Mouse (Mus musculus): Measurements from ENCODE around the gene Ckb. TPM values are rescaled to one million over a fixed set of nuclear protein-coding genes. Genes with fewer than 3 reads are reported as not detected.

Gene Ckb
- total and polyA plus RNA-seq, 3 experiments = 0.54 to 3.7 TPM; not detected in 1

- no peak for TF ChIP-seq ZKSCAN1 (IDR thresholded peaks at IDR 0.05; ENCODE audit: borderline replicate concordance, low read depth, low read length)
- TF ChIP-seq ETS1 (conservative IDR thresholded peaks at IDR 0.05; ENCODE audit: low read depth, low read length) = no peak
- no peak for TF ChIP-seq CHD2 (IDR thresholded peaks at IDR 0.05; ENCODE audit: low read length)
- TF ChIP-seq MAX (IDR thresholded peaks at IDR 0.05; ENCODE audit: low read length) = no peak
- TF ChIP-seq HCFC1 (IDR thresholded peaks at IDR 0.05; ENCODE audit: low read depth, low read length) = no peak
- TF ChIP-seq MYC (IDR thresholded peaks at IDR 0.05; ENCODE audit: low read depth, low read length) = no peak
- no peak for TF ChIP-seq KAT2A (IDR thresholded peaks at IDR 0.05; ENCODE audit: insufficient replicate concordance, low read length)
- no peak for TF ChIP-seq MAFK (IDR thresholded peaks at IDR 0.05; ENCODE audit: insufficient replicate concordance, low read length)
- TF ChIP-seq USF1 (IDR thresholded peaks at IDR 0.05; ENCODE audit: low read depth, low read length) = no peak
- no peak for TF ChIP-seq TCF12 (IDR thresholded peaks at IDR 0.05; ENCODE audit: low read depth, low read length)
- TF ChIP-seq POLR2AphosphoS2 (IDR thresholded peaks at IDR 0.05; ENCODE audit: low read depth, low read length) = no peak
- TF ChIP-seq CTCF (conservative IDR thresholded peaks at IDR 0.05 in 1 of 2, IDR thresholded peaks at IDR 0.05 in 1 of 2; ENCODE audit: low read depth in 2 of 2, low read length in 2 of 2) = no peak
- TF ChIP-seq USF2 (conservative IDR thresholded peaks at IDR 0.05; ENCODE audit: low read depth, low read length) = no peak
- no peak for TF ChIP-seq JUND (conservative IDR thresholded peaks at IDR 0.05; ENCODE audit: low read depth, low read length)
- TF ChIP-seq NRF1 (IDR thresholded peaks at IDR 0.05; ENCODE audit: low read depth, low read length) = no peak
- TF ChIP-seq ZNF384 (IDR thresholded peaks at IDR 0.05; ENCODE audit: low read depth, low read length) = no peak
- TF ChIP-seq NELFE (IDR thresholded peaks at IDR 0.05; ENCODE audit: low read depth, low read length) = no peak
- H3K27ac ChIP-seq (ENCODE audit: insufficient read depth, low read depth) = no peak overlapping the region
- peaks cover 4 to 32% of the 10 kb centered on the region in 2 experiments for H3K36me3 ChIP-seq (replicated peaks in 1 of 2; ENCODE audit: control insufficient read depth in 1 of 2, insufficient read depth in 1 of 2, low read length in 1 of 2)
- no peak overlapping the region for H3K4me3 ChIP-seq (replicated peaks in 1 of 3; ENCODE audit: low read depth in 2 of 3, low read length in 2 of 3, poor library complexity in 1 of 3)
- H3K9me3 ChIP-seq (replicated peaks; ENCODE audit: low read length) = no peaks in the 10 kb centered on the region
- H3K79me2 ChIP-seq (replicated peaks; ENCODE audit: control insufficient read depth, extremely low read depth, insufficient read depth, poor library complexity, severe bottlenecking) = no peaks in the 10 kb centered on the region
- H3K9ac ChIP-seq (ENCODE audit: insufficient read depth, low read depth) = no peak overlapping the region
- in situ Hi-C loops (cut with MboI; ENCODE audit: low pct_ligation_motif_present, low pct_unique_long_range_greater_than_20kb, low sequenced_read_pairs) (no loop called here), dilution Hi-C loops (cut with MboI; ENCODE audit: extremely low pct_ligation_motif_present, extremely low pct_unique_long_range_greater_than_20kb, low sequenced_read_pairs) (no loop called here)
- no peak overlapping the region for H3K4me2 ChIP-seq (ENCODE audit: insufficient read depth, low read depth, poor library complexity, severe bottlenecking)
- H3K27me3 ChIP-seq (replicated peaks) = no peaks in the 10 kb centered on the region
- DNase-seq (ENCODE audit: extremely low read depth) = no peak
- H3K4me1 ChIP-seq (ENCODE audit: control insufficient read depth in 1 of 2, insufficient read depth in 2 of 2) = peaks cover 8 to 34% of the 10 kb centered on the region in 2 experiments
Measured at GRCm38 (mm10) chr12:111665041-111665880, 6.9 kb downstream of the Ckb start.

- Histone ChIP-seq H3K4me2 (ENCODE audit: insufficient read depth, low read depth, poor library complexity, severe bottlenecking) (no peak overlapping the region), H3K36me3 (replicated peaks in 1 of 2; ENCODE audit: control insufficient read depth in 1 of 2, insufficient read depth in 1 of 2, low read length in 1 of 2) (peaks cover 4 to 41% of the 10 kb centered on the region in 2 experiments), H3K9me3 (replicated peaks; ENCODE audit: low read length) (no peaks in the 10 kb centered on the region), H3K27me3 (replicated peaks) (no peaks in the 10 kb centered on the region), H3K4me1 (ENCODE audit: control insufficient read depth in 1 of 2, insufficient read depth in 2 of 2) (peaks cover 3 to 23% of the 10 kb centered on the region in 2 experiments), H3K27ac (ENCODE audit: insufficient read depth, low read depth) (no peak overlapping the region), H3K4me3 (replicated peaks in 1 of 3; ENCODE audit: low read depth in 2 of 3, low read length in 2 of 3, poor library complexity in 1 of 3) (no peak overlapping the region), H3K9ac (ENCODE audit: insufficient read depth, low read depth) (no peak overlapping the region), H3K79me2 (replicated peaks; ENCODE audit: control insufficient read depth, extremely low read depth, insufficient read depth, poor library complexity, severe bottlenecking) (no peaks in the 10 kb centered on the region)
- DNase-seq (ENCODE audit: extremely low read depth) = no peak
- dilution Hi-C loops (cut with MboI; ENCODE audit: extremely low pct_ligation_motif_present, extremely low pct_unique_long_range_greater_than_20kb, low sequenced_read_pairs) = no loop called here
- in situ Hi-C loops (cut with MboI; ENCODE audit: low pct_ligation_motif_present, low pct_unique_long_range_greater_than_20kb, low sequenced_read_pairs) = no loop called here
- no peak for TF ChIP-seq EP300 (IDR thresholded peaks at IDR 0.05; ENCODE audit: low read length)
Measured at GRCm38 (mm10) chr12:111664144-111664634, 7.9 kb downstream of the Ckb start.

Measured in CH12.LX (cell line).